Mouse (Mus musculus) G1E (cell line): ENCODE results near the gene Slc38a6.

ENCODE experiments used
- CTCF ChIP-seq: IDR thresholded peaks from 2 replicates; pipeline ENCODE4 v1.5.1; 2012; ENCODE audit warnings: low read depth, low read length, inconsistent platforms, mixed read lengths
- GATA1 ChIP-seq: IDR thresholded peaks from 2 replicates; pipeline ENCODE4 v1.6.1; 2012; ENCODE audit warnings: borderline replicate concordance, low read length, inconsistent platforms, mixed read lengths
- POLR2AphosphoS5 ChIP-seq: IDR thresholded peaks from 2 replicates; pipeline ENCODE4 v1.6.1; 2012; ENCODE audit warnings: low read depth, low read length, inconsistent platforms; ENCODE audit not compliant: insufficient replicate concordance
- TAL1 ChIP-seq: conservative IDR thresholded peaks from 2 replicates; pipeline ENCODE4 v1.6.1; 2012; ENCODE audit warnings: low read depth, low read length, inconsistent platforms, mixed read lengths

DNA sequence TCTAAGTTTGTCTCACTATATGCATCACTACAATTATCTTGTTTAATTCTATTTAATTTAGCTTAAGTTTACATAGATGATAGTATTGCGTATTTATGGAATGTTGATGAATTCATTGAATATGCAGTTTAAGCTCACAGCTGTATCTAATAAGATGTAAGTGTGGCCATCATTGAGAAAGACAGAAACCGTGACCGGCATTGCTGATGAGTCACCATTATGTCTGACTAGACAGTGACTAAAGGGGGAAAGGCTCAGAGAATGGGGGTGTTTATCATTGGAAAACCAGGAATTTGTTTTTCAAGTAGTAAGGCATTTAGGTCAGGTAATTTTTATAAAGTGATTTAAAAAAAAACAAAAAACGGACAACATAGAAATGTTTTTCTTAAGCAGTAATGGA, 21.2 kb downstream of the Slc38a6 start:
- no peak for TF ChIP-seq CTCF
- no peak for TF ChIP-seq POLR2AphosphoS5
- no peak for TF ChIP-seq GATA1
- TF ChIP-seq TAL1, result no peak
